Mouse (Mus musculus): ENCODE measurements at regions not wholly inside any gene's neighbourhood (a gene's known extent, or its start where the extent isn't known, plus 50 kb on each side); places are given as distances from the start of the nearest gene placed in this dataset.

GRCm38 (mm10) chr2:146593291-146593690, 81.1 kb upstream of the Ralgapa2 start:
- TF ChIP-seq CTCF (IDR thresholded peaks at IDR 0.05; ENCODE audit: low read depth) (no peak), EP300 (IDR thresholded peaks at IDR 0.05; ENCODE audit: low read depth) (no peak)

Measured in liver, embryonic 14.5 days (tissue).